Mouse (Mus musculus): Measurements from ENCODE around the gene Fermt1. TPM values are rescaled to one million over a fixed set of nuclear protein-coding genes. Genes with fewer than 3 reads are reported as not detected.

Gene Fermt1
- polyA plus RNA-seq (2014; fragmentation: Nextera tagmentation; extraction: Ambion mirVana): 1.6 and 6.0 TPM in 2 replicates

DNA sequence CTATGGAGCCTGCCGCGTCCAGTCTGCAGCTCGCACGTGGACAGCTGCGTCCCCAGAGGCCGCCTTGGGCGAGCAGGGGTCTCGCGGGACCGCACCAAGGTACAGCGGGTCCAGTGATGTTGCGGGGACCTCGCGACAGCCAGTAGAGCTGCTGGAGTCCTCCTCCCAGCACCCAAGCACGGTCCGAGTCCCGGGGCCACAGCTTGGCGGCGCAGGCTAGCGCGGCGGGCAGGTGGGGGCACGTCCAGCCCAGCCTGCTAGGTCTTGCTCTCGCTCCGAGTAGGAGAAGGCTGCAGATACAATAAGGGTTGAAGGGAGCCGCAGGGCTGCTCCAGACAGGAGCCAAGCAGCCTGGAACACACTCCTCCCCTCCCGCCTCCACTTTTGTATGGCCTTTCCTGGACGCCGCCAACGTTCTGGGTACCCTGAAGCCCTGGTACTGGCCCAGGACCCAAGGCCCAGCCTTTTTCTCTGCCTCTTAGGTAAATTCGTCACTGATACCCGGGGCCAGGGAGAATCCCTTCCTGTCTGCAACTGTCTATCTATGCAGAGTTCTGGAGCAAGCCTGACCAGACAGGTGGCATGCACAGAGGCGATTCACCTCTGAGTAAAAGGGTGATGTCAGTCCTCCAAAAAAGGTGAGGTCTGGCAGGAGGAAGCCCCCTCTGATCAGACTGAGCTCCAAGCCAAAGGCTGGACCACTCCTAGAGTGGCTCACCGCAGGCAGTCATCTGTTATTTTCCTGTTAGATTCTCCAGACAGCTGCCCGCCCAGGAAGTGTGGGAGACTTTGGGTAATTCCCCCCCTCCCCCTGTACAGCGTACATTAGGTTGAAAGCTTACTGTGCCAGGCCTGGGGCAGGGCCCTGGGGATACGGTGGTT is at the start of gene Fermt1:
Gene Fermt1, minus strand, starts transcription at position 581 of the 882 bp plus-strand sequence.
- Histone ChIP-seq H3K4me1 (replicated peaks; ENCODE audit: control insufficient read depth, insufficient read depth, low read length) (0 out of 2 replicates have a peak, but pooled peaks cover 4% of the 10 kb centered on the region), H3K4me2 (replicated peaks; ENCODE audit: low read depth, low read length) (peak within 1 kb of the TSS; percentile 65), H3K4me3 (ENCODE audit: low read depth, low read length) (peak within 1 kb of the TSS; percentile 32), H3K36me3 (ENCODE audit: control insufficient read depth, insufficient read depth, low read length) (no peaks in the 10 kb centered on the region), H3K9me3 (ENCODE audit: control insufficient read depth, low read length) (no peaks in the 10 kb centered on the region), H3K9ac (ENCODE audit: low read depth, low read length) (0 out of 2 replicates have a peak within 1 kb of the TSS, but pooled peaks have one; percentile 23), H3K27me3 (ENCODE audit: control insufficient read depth, insufficient read depth, low read length) (peaks cover 34% of the 10 kb centered on the region), H3K27ac (ENCODE audit: low read depth, low read length) (no peak within 1 kb of the TSS)
- WGBS: 6% methylated on average over 37 of the region's 37 CpGs
- ATAC-seq (ENCODE audit: low FRiP score) (peak; percentile 80), DNase-seq (ENCODE audit: low spot score) (peak; percentile 43)

DNA sequence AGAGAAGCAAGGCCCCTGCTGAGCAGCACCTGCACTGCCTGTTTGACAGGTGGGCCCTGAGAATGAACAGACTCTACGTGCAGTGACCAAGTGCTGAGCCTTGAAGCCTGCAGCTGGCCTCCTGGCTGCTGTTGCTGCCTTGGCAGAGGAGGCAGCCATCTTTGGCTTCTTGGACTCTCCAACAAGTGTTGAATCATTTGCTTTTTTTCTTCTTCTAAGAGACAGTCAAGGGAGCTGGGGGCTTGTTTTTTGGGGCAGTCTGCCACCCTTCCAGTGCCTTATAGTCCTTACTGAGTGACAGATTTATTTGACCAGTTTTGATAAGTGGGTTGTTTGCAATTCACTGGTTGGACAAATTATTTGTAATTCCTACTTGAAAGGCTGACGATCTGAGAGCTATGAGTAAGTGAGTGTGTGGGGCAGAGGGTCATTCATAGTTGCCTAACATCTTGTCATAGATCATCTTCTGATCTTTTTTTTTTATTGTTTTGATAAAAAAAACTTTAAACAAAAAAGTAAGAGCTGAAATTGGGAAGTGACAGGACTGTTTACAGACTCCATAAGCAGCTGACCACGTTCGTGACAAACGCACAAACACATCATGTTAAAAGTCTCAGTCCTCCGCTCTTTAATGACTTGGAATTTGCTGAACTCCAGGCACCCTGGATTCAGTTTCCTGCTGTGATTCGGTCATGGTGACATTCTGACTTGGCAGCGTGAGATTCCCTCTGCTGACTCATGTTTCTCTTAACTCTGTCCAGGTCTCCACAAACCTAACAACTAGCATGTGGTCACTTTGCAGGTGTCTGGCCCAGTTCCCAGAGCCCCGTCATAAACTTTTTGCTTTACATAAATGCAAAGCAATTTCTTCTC is 47.2 kb upstream of the Fermt1 start:
- Histone ChIP-seq H3K36me3 (ENCODE audit: control insufficient read depth, insufficient read depth, low read length) (no peaks in the 10 kb centered on the region), H3K27me3 (ENCODE audit: control insufficient read depth, insufficient read depth, low read length) (no peaks in the 10 kb centered on the region), H3K9ac (ENCODE audit: low read depth, low read length) (no peak overlapping the region), H3K4me2 (replicated peaks; ENCODE audit: low read depth, low read length) (no peak overlapping the region), H3K4me3 (ENCODE audit: low read depth, low read length) (no peak overlapping the region), H3K4me1 (replicated peaks; ENCODE audit: control insufficient read depth, insufficient read depth, low read length) (no peaks in the 10 kb centered on the region), H3K9me3 (ENCODE audit: control insufficient read depth, low read length) (no peaks in the 10 kb centered on the region), H3K27ac (ENCODE audit: low read depth, low read length) (no peak overlapping the region)
- WGBS: 72% methylated on average over 9 of the region's 9 CpGs
- DNase-seq (ENCODE audit: low spot score) (no peak), ATAC-seq (ENCODE audit: low FRiP score) (no peak)

DNA sequence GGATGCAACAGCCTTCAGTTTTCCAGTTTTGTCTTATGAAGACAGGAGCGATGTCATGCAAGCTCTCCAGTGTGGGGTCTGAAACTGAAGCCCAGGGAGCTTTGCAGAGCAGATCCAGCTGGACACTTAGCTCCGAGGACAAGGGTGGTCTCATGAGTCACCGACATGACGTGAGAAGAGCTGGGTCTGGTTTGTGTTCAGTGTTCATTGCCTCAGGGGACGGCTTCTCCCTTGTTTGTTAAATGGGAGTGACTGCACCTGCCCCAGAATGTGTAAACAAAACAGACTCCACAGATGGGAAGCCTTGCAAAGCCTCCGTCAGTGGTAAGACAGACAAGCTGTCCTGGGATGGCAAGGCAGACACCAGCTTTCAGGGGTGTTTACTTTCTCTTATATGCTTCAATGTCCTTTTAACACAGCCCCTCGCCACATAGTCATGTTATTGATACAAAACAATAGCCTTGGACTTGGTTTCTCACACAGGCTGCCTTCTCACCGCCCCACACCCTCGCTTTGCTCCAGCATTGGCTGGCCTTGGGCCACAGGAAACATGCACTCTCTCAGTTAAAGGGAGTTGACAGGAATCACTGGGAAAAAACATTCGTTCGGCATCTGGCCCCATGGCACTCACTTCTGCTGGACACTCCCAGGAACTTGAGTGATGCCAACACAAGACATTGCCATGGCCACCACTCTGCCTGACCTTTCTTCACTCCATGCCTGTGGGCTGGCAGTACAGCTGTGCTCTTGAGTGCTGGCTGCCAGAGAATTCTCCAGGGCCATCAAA is 44.3 kb upstream of the Fermt1 start:
- Histone ChIP-seq H3K4me1 (replicated peaks; ENCODE audit: control insufficient read depth, insufficient read depth, low read length) (no peaks in the 10 kb centered on the region), H3K27me3 (ENCODE audit: control insufficient read depth, insufficient read depth, low read length) (no peaks in the 10 kb centered on the region), H3K27ac (ENCODE audit: low read depth, low read length) (no peak overlapping the region), H3K4me3 (ENCODE audit: low read depth, low read length) (no peak overlapping the region), H3K36me3 (ENCODE audit: control insufficient read depth, insufficient read depth, low read length) (no peaks in the 10 kb centered on the region), H3K9ac (ENCODE audit: low read depth, low read length) (no peak overlapping the region), H3K4me2 (replicated peaks; ENCODE audit: low read depth, low read length) (no peak overlapping the region), H3K9me3 (ENCODE audit: control insufficient read depth, low read length) (no peaks in the 10 kb centered on the region)
- no peak for DNase-seq (ENCODE audit: low spot score)
- WGBS: 69% methylated on average over 11 of the region's 11 CpGs
- no peak for ATAC-seq (ENCODE audit: low FRiP score)

DNA sequence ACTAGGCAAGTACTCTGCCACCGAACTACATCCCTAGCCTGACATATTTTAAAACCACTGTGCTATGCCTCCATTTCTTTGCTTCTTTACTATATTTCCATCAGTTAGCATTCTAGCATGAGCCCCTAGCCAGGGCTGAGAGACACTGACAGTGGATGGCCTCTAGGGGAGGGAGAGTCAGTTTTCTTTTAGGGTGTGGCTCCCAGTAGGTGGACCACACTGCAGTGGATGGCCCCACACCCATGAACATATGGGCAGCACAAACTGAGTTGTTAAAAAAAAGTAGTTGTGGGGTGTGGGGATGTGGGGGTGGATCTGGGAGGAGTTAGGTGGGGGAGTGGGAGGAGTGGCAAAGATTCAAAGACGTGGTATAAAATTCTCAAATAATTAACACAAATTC is 27.6 kb upstream of the Fermt1 start:
- no peaks in the 10 kb centered on the region for H3K9me3 ChIP-seq (ENCODE audit: control insufficient read depth, low read length)
- H3K4me1 ChIP-seq (replicated peaks; ENCODE audit: control insufficient read depth, insufficient read depth, low read length): no peaks in the 10 kb centered on the region
- H3K36me3 ChIP-seq (ENCODE audit: control insufficient read depth, insufficient read depth, low read length): no peaks in the 10 kb centered on the region
- 86% methylated on average over 2 of the region's 2 CpGs for WGBS
- ATAC-seq (ENCODE audit: low FRiP score) (no peak), DNase-seq (ENCODE audit: low spot score) (no peak)
- no peak overlapping the region for H3K9ac ChIP-seq (ENCODE audit: low read depth, low read length)
- H3K27me3 ChIP-seq (ENCODE audit: control insufficient read depth, insufficient read depth, low read length): no peaks in the 10 kb centered on the region
- no peak overlapping the region for H3K4me2 ChIP-seq (replicated peaks; ENCODE audit: low read depth, low read length)
- H3K4me3 ChIP-seq (ENCODE audit: low read depth, low read length): no peak overlapping the region
- no peak overlapping the region for H3K27ac ChIP-seq (ENCODE audit: low read depth, low read length)

DNA sequence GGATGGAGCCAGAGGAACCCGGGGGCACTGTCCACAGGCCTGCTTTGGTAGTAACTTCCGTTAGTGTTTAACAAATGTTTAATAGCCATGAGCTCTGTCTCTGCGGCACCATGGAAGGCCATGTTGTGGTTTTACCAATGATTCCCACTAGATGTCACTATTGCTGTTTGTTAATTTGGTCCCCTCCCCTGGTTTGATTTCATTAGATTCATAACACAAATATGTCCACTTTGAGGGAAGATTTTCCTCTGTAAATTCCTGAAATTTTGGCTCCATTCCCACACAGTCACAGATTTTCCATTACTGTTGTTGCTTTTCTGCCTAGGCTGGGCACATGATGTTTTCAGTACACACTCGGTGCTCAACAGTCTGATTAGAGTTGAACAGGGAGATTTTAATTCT is 25.1 kb upstream of the Fermt1 start:
- no peak overlapping the region for H3K4me2 ChIP-seq (replicated peaks; ENCODE audit: low read depth, low read length)
- peak; percentile 36; the same call in 1 of the 2 replicates for ATAC-seq (ENCODE audit: low FRiP score)
- H3K9ac ChIP-seq (ENCODE audit: low read depth, low read length): no peak overlapping the region
- no peak overlapping the region for H3K27ac ChIP-seq (ENCODE audit: low read depth, low read length)
- H3K4me3 ChIP-seq (ENCODE audit: low read depth, low read length): no peak overlapping the region
- peak; percentile 63 for DNase-seq (ENCODE audit: low spot score)
- no peaks in the 10 kb centered on the region for H3K27me3 ChIP-seq (ENCODE audit: control insufficient read depth, insufficient read depth, low read length)
- H3K4me1 ChIP-seq (replicated peaks; ENCODE audit: control insufficient read depth, insufficient read depth, low read length): no peaks in the 10 kb centered on the region
- no peaks in the 10 kb centered on the region for H3K36me3 ChIP-seq (ENCODE audit: control insufficient read depth, insufficient read depth, low read length)
- H3K9me3 ChIP-seq (ENCODE audit: control insufficient read depth, low read length): no peaks in the 10 kb centered on the region
- WGBS: 40% methylated on average over 4 of the region's 4 CpGs

DNA sequence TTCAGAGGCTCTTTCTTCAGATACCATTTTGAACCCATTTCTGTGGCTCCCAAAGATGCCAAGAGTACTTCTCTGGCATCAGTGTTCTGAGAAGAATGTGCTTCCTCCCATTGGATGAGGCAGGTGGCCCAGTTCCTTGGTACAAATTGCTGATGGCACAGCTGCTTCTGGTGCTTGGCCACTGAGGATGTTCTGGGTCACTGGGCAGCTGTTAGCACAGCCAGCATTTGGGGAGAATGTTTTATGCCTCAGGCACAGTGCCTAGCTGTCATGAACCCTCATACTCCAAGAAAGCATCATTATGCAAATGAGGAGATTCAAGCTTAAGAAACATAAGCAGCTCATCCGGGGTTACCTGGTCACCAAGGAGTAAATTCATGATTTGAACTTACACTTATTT is 12.1 kb upstream of the Fermt1 start:
- Histone ChIP-seq H3K9ac (ENCODE audit: low read depth, low read length) (no peak overlapping the region), H3K36me3 (ENCODE audit: control insufficient read depth, insufficient read depth, low read length) (no peaks in the 10 kb centered on the region), H3K4me2 (replicated peaks; ENCODE audit: low read depth, low read length) (no peak overlapping the region), H3K4me3 (ENCODE audit: low read depth, low read length) (no peak overlapping the region), H3K27me3 (ENCODE audit: control insufficient read depth, insufficient read depth, low read length) (no peaks in the 10 kb centered on the region), H3K27ac (ENCODE audit: low read depth, low read length) (no peak overlapping the region), H3K4me1 (replicated peaks; ENCODE audit: control insufficient read depth, insufficient read depth, low read length) (no peaks in the 10 kb centered on the region), H3K9me3 (ENCODE audit: control insufficient read depth, low read length) (no peaks in the 10 kb centered on the region)
- ATAC-seq (ENCODE audit: low FRiP score) (no peak), DNase-seq (ENCODE audit: low spot score) (no peak)
- WGBS: 64% methylated on average over 1 of the region's 1 CpGs

DNA sequence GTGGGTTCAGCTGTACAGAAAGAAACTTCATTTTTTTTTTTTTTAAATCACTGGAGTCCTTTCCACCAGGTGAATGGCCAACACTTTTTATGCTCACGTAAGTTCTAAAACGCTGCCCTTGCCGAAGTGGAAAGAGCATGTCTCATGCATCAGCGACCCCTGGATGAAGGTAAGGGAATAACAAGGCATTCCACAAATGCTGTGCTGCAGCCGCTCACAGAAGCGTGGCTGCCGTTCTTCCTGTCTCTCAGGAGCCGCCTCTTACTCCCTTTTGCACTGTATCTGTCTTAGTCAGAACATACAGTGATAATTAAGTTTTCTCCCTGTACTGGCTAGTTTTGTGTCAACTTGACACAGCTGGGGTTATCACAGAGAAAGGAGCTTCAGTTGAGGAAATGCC is 6.5 kb upstream of the Fermt1 start:
- no peaks in the 10 kb centered on the region for H3K36me3 ChIP-seq (ENCODE audit: control insufficient read depth, insufficient read depth, low read length)
- ATAC-seq (ENCODE audit: low FRiP score): no peak
- no peak overlapping the region for H3K27ac ChIP-seq (ENCODE audit: low read depth, low read length)
- H3K9ac ChIP-seq (ENCODE audit: low read depth, low read length): no peak overlapping the region
- WGBS: 11% methylated on average over 8 of the region's 8 CpGs
- H3K4me1 ChIP-seq (replicated peaks; ENCODE audit: control insufficient read depth, insufficient read depth, low read length): no peaks in the 10 kb centered on the region
- H3K4me3 ChIP-seq (ENCODE audit: low read depth, low read length): no peak overlapping the region
- no peaks in the 10 kb centered on the region for H3K9me3 ChIP-seq (ENCODE audit: control insufficient read depth, low read length)
- no peak overlapping the region for H3K4me2 ChIP-seq (replicated peaks; ENCODE audit: low read depth, low read length)
- H3K27me3 ChIP-seq (ENCODE audit: control insufficient read depth, insufficient read depth, low read length): no peaks in the 10 kb centered on the region; the same call in 1 of the 2 replicates
- DNase-seq (ENCODE audit: low spot score): peak; percentile 62

DNA sequence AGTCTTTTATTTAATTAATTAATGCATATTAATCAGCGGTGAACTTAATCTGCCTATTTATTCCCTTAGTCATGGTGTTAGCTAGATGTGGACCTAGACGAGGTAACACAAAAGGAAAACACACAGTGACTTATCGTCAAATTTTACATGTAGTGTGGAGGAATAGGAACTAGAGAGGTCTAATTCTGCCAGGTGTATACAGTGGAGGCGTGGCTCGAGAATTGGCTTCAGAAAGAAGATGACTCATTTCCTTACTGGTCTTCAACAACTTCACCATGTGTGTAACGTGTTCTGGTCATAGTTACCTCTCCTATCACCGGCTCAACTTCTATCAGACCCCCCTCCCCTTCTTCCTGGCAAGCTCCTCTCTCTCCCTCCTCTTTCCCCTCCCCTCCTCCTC is 2.5 kb upstream of the Fermt1 start:
- ATAC-seq (ENCODE audit: low FRiP score): no peak
- no peak for DNase-seq (ENCODE audit: low spot score)
- no peaks in the 10 kb centered on the region for H3K9me3 ChIP-seq (ENCODE audit: control insufficient read depth, low read length)
- H3K4me3 ChIP-seq (ENCODE audit: low read depth, low read length): no peak overlapping the region
- no peaks in the 10 kb centered on the region for H3K36me3 ChIP-seq (ENCODE audit: control insufficient read depth, insufficient read depth, low read length)
- H3K9ac ChIP-seq (ENCODE audit: low read depth, low read length): no peak overlapping the region
- H3K4me1 ChIP-seq (replicated peaks; ENCODE audit: control insufficient read depth, insufficient read depth, low read length): 0 out of 2 replicates have a peak, but pooled peaks cover 4% of the 10 kb centered on the region
- peaks cover 31% of the 10 kb centered on the region for H3K27me3 ChIP-seq (ENCODE audit: control insufficient read depth, insufficient read depth, low read length)
- H3K4me2 ChIP-seq (replicated peaks; ENCODE audit: low read depth, low read length): no peak overlapping the region
- WGBS: 87% methylated on average over 7 of the region's 7 CpGs
- no peak overlapping the region for H3K27ac ChIP-seq (ENCODE audit: low read depth, low read length)

Data from hindbrain, embryonic 11.5 days (tissue).